Mouse (Mus musculus): Measurements from ENCODE around the gene Sh3rf3. TPM values are rescaled to one million over a fixed set of nuclear protein-coding genes. Genes with fewer than 3 reads are reported as not detected.

Sh3rf3 gene
- polyA plus RNA-seq, 1 experiment from 2014 or later, result 1.1 TPM

GRCm38 (mm10) chr10:58969351-58969750, 156.2 kb downstream of the Sh3rf3 start:
- no peak overlapping the region for H3K27ac ChIP-seq
- no peaks in the 10 kb centered on the region for H3K27me3 ChIP-seq (replicated peaks)
- H3K4me3 ChIP-seq (replicated peaks), result no peak overlapping the region
- ATAC-seq (ENCODE audit: insufficient read depth, low FRiP score, low read depth), result no peak
- no peak overlapping the region for H3K4me2 ChIP-seq
- 91% methylated on average over 5 of the region's 5 CpGs for WGBS
- no peaks in the 10 kb centered on the region for H3K36me3 ChIP-seq
- no peaks in the 10 kb centered on the region for H3K4me1 ChIP-seq
- H3K9me3 ChIP-seq, result no peaks in the 10 kb centered on the region
- H3K9ac ChIP-seq, result no peak overlapping the region

- Histone ChIP-seq H3K36me3 (no peaks in the 10 kb centered on the region), H3K4me2 (no peak overlapping the region), H3K27ac (no peak overlapping the region), H3K9ac (no peak overlapping the region), H3K4me3 (replicated peaks) (no peak overlapping the region), H3K9me3 (no peaks in the 10 kb centered on the region), H3K4me1 (no peaks in the 10 kb centered on the region), H3K27me3 (replicated peaks) (no peaks in the 10 kb centered on the region)
- 95% methylated on average over 1 of the region's 1 CpGs for WGBS
- no peak for ATAC-seq (ENCODE audit: insufficient read depth, low FRiP score, low read depth)
These were observed 159.0 kb downstream of the Sh3rf3 start for GRCm38 (mm10) chr10:58972115-58972514.

GRCm38 (mm10) chr10:58974138-58974537, 161.0 kb downstream of the Sh3rf3 start:
- no peak for ATAC-seq (ENCODE audit: insufficient read depth, low FRiP score, low read depth)
- H3K4me3 ChIP-seq (replicated peaks), result no peak overlapping the region
- no peaks in the 10 kb centered on the region for H3K27me3 ChIP-seq (replicated peaks)
- H3K4me1 ChIP-seq, result no peaks in the 10 kb centered on the region
- H3K36me3 ChIP-seq, result no peaks in the 10 kb centered on the region
- no peaks in the 10 kb centered on the region for H3K9me3 ChIP-seq
- H3K27ac ChIP-seq, result no peak overlapping the region
- no peak overlapping the region for H3K4me2 ChIP-seq
- H3K9ac ChIP-seq, result no peak overlapping the region
- WGBS, result 62% methylated on average over 5 of the region's 5 CpGs

- H3K4me2 ChIP-seq, result no peak overlapping the region
- no peaks in the 10 kb centered on the region for H3K4me1 ChIP-seq
- H3K9ac ChIP-seq, result no peak overlapping the region
- H3K4me3 ChIP-seq (replicated peaks), result no peak overlapping the region
- H3K36me3 ChIP-seq, result no peaks in the 10 kb centered on the region
- H3K9me3 ChIP-seq, result no peaks in the 10 kb centered on the region
- 62% methylated on average over 7 of the region's 7 CpGs for WGBS
- H3K27ac ChIP-seq, result no peak overlapping the region
- H3K27me3 ChIP-seq (replicated peaks), result no peaks in the 10 kb centered on the region
- no peak for ATAC-seq (ENCODE audit: insufficient read depth, low FRiP score, low read depth)
These were observed 166.3 kb downstream of the Sh3rf3 start for GRCm38 (mm10) chr10:58979320-58979959.

GRCm38 (mm10) chr10:58981674-58982329, 168.6 kb downstream of the Sh3rf3 start:
- Histone ChIP-seq H3K4me3 (replicated peaks) (no peak overlapping the region), H3K27ac (no peak overlapping the region)
- 86% methylated on average over 9 of the region's 9 CpGs for WGBS

GRCm38 (mm10) chr10:58982546-58983154, 169.5 kb downstream of the Sh3rf3 start:
- H3K9ac ChIP-seq, result no peak overlapping the region
- no peaks in the 10 kb centered on the region for H3K9me3 ChIP-seq
- ATAC-seq (ENCODE audit: insufficient read depth, low FRiP score, low read depth), result no peak
- H3K4me2 ChIP-seq, result no peak overlapping the region
- no peaks in the 10 kb centered on the region for H3K4me1 ChIP-seq
- H3K36me3 ChIP-seq, result no peaks in the 10 kb centered on the region
- no peak overlapping the region for H3K27ac ChIP-seq
- no peaks in the 10 kb centered on the region for H3K27me3 ChIP-seq (replicated peaks)
- WGBS, result 67% methylated on average over 5 of the region's 5 CpGs
- H3K4me3 ChIP-seq (replicated peaks), result no peak overlapping the region

More at GRCm38 (mm10) chr10:58981674-58982329, 168.6 kb downstream of the Sh3rf3 start:
- no peak for ATAC-seq (ENCODE audit: insufficient read depth, low FRiP score, low read depth)
- no peaks in the 10 kb centered on the region for H3K4me1 ChIP-seq
- no peak overlapping the region for H3K9ac ChIP-seq
- no peak overlapping the region for H3K4me2 ChIP-seq
- H3K36me3 ChIP-seq, result no peaks in the 10 kb centered on the region
- no peaks in the 10 kb centered on the region for H3K9me3 ChIP-seq
- no peaks in the 10 kb centered on the region for H3K27me3 ChIP-seq (replicated peaks)

- H3K4me2 ChIP-seq, result no peak overlapping the region
- H3K27me3 ChIP-seq (replicated peaks), result no peaks in the 10 kb centered on the region
- no peaks in the 10 kb centered on the region for H3K36me3 ChIP-seq
- H3K9me3 ChIP-seq, result no peaks in the 10 kb centered on the region
- no peak for ATAC-seq (ENCODE audit: insufficient read depth, low FRiP score, low read depth)
- H3K4me3 ChIP-seq (replicated peaks), result no peak overlapping the region
- no peaks in the 10 kb centered on the region for H3K4me1 ChIP-seq
- no peak overlapping the region for H3K9ac ChIP-seq
- no peak overlapping the region for H3K27ac ChIP-seq
- 76% methylated on average over 3 of the region's 3 CpGs for WGBS
These were observed 178.5 kb downstream of the Sh3rf3 start for GRCm38 (mm10) chr10:58991611-58992010.

GRCm38 (mm10) chr10:58994726-58995125, 181.6 kb downstream of the Sh3rf3 start:
- H3K36me3 ChIP-seq, result no peaks in the 10 kb centered on the region
- no peaks in the 10 kb centered on the region for H3K9me3 ChIP-seq
- H3K4me3 ChIP-seq (replicated peaks), result no peak overlapping the region
- H3K4me2 ChIP-seq, result no peak overlapping the region
- no peak overlapping the region for H3K9ac ChIP-seq
- H3K4me1 ChIP-seq, result no peaks in the 10 kb centered on the region
- ATAC-seq (ENCODE audit: insufficient read depth, low FRiP score, low read depth), result no peak
- H3K27me3 ChIP-seq (replicated peaks), result no peaks in the 10 kb centered on the region
- H3K27ac ChIP-seq, result no peak overlapping the region
- WGBS, result 67% methylated on average over 2 of the region's 2 CpGs

GRCm38 (mm10) chr10:58995132-58995531, 182.0 kb downstream of the Sh3rf3 start:
- no peaks in the 10 kb centered on the region for H3K9me3 ChIP-seq
- H3K27ac ChIP-seq, result no peak overlapping the region
- no peak overlapping the region for H3K9ac ChIP-seq
- H3K4me1 ChIP-seq, result no peaks in the 10 kb centered on the region
- no peaks in the 10 kb centered on the region for H3K27me3 ChIP-seq (replicated peaks)
- H3K4me3 ChIP-seq (replicated peaks), result no peak overlapping the region
- ATAC-seq (ENCODE audit: insufficient read depth, low FRiP score, low read depth), result no peak
- H3K4me2 ChIP-seq, result no peak overlapping the region
- WGBS, result 54% methylated on average over 3 of the region's 3 CpGs
- H3K36me3 ChIP-seq, result no peaks in the 10 kb centered on the region

GRCm38 (mm10) chr10:59002361-59002760, 189.2 kb downstream of the Sh3rf3 start:
- H3K27ac ChIP-seq, result no peak overlapping the region
- ATAC-seq (ENCODE audit: insufficient read depth, low FRiP score, low read depth), result no peak
- H3K27me3 ChIP-seq (replicated peaks), result no peaks in the 10 kb centered on the region
- WGBS, result 81% methylated on average over 9 of the region's 9 CpGs
- no peak overlapping the region for H3K4me2 ChIP-seq
- no peaks in the 10 kb centered on the region for H3K9me3 ChIP-seq
- H3K4me3 ChIP-seq (replicated peaks), result no peak overlapping the region
- no peak overlapping the region for H3K9ac ChIP-seq
- H3K36me3 ChIP-seq, result no peaks in the 10 kb centered on the region
- no peaks in the 10 kb centered on the region for H3K4me1 ChIP-seq

- no peak overlapping the region for H3K4me2 ChIP-seq
- no peak overlapping the region for H3K9ac ChIP-seq
- H3K27ac ChIP-seq, result no peak overlapping the region
- no peaks in the 10 kb centered on the region for H3K27me3 ChIP-seq (replicated peaks)
- no peak for ATAC-seq (ENCODE audit: insufficient read depth, low FRiP score, low read depth)
- no peak overlapping the region for H3K4me3 ChIP-seq (replicated peaks)
- no peaks in the 10 kb centered on the region for H3K9me3 ChIP-seq
- H3K36me3 ChIP-seq, result no peaks in the 10 kb centered on the region
- WGBS, result 79% methylated on average over 7 of the region's 7 CpGs
- no peaks in the 10 kb centered on the region for H3K4me1 ChIP-seq
These were observed 198.3 kb downstream of the Sh3rf3 start for GRCm38 (mm10) chr10:59011415-59011814.

- Histone ChIP-seq H3K9me3 (no peaks in the 10 kb centered on the region), H3K4me1 (no peaks in the 10 kb centered on the region), H3K36me3 (no peaks in the 10 kb centered on the region), H3K4me2 (no peak overlapping the region), H3K9ac (no peak overlapping the region), H3K27ac (no peak overlapping the region), H3K4me3 (replicated peaks) (no peak overlapping the region), H3K27me3 (replicated peaks) (no peaks in the 10 kb centered on the region)
- WGBS, result 78% methylated on average over 9 of the region's 9 CpGs
- ATAC-seq (ENCODE audit: insufficient read depth, low FRiP score, low read depth), result no peak
These were observed 200.5 kb downstream of the Sh3rf3 start for GRCm38 (mm10) chr10:59013618-59014017.
